Mouse (Mus musculus): ENCODE results near the gene Prr5l.
A peak's percentile ranks its signal among the peaks of the same experiment; 100 is the strongest.

The Prr5l gene

GRCm38 (mm10) chr2:101721835-101722234 is 161.0 kb downstream of the Prr5l start:
- DNase-seq = no peak

DNA sequence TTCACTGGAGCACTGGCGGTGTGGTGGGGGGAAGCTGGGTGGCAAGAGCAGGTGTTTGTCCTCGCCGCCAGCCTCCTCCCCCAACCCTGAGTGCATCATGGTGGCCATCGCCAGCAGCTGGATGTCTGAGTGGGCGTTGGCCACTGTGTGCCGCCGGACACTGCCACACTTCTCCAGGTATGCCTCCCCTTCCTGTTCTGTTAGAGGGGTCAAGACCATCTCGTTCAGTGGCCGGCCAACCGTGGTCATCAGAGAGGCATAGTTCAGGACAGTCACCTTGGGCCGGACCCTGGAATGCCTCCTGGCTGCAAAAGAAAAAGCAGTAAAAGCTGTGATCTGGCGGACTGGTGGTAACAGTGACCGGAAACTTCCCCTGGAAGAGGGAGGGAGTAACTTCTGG is 165.7 kb downstream of the Prr5l start:
- no peak for DNase-seq

GRCm38 (mm10) chr2:101715650-101716323 is 167.0 kb downstream of the Prr5l start:
- no peak for DNase-seq

GRCm38 (mm10) chr2:101711608-101712007 is 171.2 kb downstream of the Prr5l start:
- DNase-seq = no peak

DNA sequence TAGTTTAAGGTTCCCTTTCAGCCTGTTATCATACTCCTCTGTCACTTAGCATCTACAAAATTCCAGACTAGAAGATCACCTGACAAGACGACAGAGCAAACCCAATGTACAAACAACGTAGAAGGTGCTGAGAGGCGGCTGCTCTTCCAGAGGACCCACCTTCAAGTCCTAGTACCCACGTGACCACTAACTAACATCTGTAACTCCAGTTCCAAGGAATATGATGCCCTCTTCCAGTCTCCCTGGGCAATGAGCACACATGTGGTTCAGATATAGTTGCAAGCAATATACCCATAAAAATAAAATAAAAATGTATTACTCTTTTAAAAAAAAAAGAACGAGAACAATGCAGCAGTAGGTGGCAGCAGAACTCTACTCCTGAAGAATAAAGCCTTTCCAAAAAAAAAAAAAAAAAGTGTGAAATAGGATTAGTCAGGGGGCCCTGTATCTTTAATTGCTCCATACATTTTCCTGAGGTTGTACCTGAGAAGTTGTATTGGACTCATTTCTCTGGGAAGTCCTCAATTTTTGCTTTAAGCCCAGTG is 176.8 kb downstream of the Prr5l start:
- DNase-seq = no peak

DNA sequence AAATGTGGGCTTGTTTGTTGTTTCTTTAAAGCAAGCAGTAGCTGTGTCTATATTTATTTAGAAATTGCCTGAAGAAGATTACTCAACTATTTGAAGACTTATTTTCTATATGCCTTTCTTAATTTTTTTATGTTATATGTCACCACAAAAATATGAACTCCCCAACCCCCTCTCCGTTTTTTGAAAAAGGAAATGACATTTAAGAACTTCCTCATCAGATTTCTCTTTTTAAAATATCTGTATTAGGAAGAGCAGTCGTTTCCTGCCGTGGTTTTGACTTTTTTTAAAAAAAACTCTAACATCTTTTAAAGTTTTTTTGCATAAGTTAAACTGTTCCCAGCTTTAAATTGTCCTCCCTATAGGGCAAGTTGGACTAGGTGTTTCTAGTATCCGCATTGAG is 183.5 kb downstream of the Prr5l start:
- DNase-seq = no peak

DNA sequence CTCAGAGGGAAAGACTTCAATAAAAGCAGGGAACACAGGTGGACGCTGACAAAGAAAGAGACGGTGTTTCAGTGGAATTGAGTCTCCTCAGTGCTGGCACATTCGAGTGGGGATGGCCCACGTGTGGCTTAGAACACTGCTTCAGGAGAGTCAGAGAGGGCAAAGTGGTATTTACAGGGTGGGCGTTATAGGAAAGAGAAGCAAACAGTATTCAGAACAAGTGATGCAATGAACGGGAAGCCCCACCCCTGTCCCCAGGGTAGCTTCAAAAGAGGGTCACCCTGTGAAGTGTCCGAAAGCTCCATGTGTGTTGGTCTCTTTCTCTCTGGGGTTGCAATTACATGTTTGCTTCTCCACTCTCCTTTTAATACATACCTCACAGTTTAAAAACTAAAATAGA is 187.2 kb downstream of the Prr5l start:
- DNase-seq = no peak

- peak; percentile 24 for DNase-seq
These were observed 189.1 kb downstream of the Prr5l start for GRCm38 (mm10) chr2:101693577-101694215.

DNA sequence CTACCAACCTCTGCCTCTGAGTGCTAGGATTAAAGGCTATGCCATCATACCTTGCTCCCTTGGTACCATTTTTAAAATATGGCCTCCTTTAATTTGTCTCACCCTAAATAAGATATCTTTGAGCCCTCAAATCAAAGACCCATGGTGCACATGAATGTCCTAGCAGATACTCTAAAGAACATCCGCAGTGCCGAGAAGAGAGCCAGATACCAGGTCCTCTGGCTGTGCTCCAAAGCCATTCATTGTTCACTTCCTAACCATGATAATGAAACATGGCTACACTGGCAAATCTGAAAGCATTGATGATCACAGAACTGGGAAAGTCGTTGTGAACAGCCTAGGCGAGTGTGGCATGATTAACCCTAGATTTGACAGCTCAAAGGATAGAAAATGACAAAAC is 189.8 kb downstream of the Prr5l start:
- no peak for DNase-seq

- DNase-seq = no peak
These were observed 192.5 kb downstream of the Prr5l start for GRCm38 (mm10) chr2:101690252-101690827.

GRCm38 (mm10) chr2:101688011-101688410 is 194.8 kb downstream of the Prr5l start:
- no peak for DNase-seq

- peak; percentile 18 for DNase-seq
These were observed 198.4 kb downstream of the Prr5l start for GRCm38 (mm10) chr2:101684421-101684820.

DNA sequence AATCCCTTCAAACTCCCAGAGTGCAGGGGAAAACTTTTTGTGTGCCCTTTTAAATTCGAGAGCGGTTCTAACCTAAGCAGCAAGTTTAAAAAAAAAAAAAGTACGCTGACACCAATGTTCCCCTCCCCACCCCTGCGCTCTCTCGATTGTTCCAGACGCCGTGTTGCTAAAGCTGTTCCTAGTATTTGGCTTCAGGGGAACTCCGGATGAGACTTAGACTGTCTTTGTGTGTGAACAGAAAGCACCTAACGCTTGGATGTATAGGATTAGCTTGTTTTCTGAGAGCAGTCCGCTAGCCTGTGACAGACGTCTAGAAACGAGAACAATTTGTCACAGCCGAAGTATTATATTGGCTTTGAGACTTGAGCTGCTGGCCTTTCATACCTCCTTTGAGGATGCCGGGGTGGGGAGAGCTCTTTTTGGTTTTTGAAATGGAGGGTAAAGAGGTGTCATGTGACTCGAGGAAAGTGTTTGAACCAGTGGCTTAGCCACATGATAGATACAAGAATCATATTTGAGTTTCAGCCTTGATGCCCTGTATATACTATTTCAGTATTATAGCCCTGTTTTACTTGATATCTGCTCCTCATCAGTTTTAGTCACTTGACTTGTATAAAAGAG is 203.6 kb downstream of the Prr5l start:
- no peak for DNase-seq

DNA sequence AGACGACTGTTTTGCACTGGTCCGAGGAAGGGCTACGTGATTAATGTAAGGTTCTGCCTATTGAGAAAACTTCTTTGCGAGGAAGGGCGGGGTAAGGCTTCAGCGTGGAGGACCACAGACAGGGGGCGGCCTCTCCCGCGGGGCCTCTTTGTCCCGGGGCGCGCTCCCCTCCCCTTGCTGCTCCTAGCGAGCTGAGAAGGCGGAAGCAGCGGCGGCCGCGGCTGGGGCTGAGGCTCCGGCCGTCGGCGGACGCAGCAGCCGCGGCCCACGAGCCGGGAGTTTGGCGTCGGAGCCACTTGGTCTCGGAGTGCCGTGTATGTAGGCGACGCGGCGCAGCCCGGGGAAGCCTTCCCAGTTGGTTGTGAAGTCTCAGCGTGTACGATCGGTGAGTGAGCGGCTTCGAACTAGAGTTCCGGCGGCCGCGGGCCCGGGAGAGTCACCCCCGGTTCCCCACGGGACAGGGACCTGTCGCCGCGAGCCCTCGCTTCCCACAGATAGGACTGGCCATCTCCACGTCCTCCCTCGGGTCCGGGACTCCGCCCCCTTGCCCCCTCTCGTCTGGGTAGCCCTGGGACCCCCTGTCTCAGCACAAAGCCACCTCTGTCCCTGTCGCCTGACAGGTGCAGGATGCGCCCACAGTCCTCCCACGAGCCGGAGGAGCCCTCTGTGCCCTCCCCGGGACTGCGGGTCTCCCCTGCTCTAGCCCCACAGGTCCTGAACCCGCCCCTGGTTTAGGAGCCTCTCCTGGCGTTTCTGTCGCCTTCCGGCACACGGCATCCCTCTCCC is 204.4 kb downstream of the Prr5l start, which contains the start of gene Traf6:
TSS of gene Traf6 (plus strand) at position 194 of the 786 bp plus-strand sequence.
- DNase-seq = peak; percentile 87

- DNase-seq = no peak
These were observed 209.3 kb downstream of the Prr5l start for GRCm38 (mm10) chr2:101673547-101673946.

DNA sequence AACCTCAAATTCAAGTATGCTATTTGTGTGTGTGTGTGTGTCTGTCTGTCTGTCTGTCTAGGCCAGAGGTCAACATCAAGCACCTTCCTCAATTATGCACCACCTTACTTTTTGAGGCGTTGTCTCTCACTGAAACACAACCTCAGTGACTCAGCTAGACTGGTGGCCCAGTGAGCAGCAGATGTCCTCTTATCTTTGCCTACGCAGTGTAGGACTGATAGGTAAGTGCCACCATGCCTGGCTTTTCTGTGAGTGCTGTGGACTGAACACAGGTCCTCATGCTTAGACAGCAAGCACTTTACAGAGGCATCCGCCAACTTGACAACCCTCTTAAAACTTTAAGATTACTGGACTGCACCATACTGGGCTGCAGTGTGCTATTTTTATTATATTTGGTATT is 214.1 kb downstream of the Prr5l start:
- DNase-seq = no peak

DNA sequence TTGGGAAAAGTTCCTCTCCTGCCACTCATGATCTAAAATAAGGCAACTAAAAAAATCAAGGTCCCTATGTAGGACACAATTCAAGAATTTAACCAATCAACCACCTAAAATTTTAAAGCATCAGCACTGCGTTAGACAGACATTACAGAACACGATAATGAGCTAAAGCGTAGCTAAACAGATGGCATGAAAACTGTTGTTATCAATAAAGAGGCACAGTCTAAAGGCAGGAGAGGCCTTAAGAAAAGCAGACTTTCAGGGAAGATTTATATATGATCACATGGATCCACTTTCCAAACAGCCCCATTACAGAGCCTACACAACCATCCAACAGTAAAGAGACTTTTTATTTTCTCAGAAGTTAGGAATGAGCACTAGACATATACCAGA is 217.1 kb downstream of the Prr5l start:
- DNase-seq = no peak

DNA sequence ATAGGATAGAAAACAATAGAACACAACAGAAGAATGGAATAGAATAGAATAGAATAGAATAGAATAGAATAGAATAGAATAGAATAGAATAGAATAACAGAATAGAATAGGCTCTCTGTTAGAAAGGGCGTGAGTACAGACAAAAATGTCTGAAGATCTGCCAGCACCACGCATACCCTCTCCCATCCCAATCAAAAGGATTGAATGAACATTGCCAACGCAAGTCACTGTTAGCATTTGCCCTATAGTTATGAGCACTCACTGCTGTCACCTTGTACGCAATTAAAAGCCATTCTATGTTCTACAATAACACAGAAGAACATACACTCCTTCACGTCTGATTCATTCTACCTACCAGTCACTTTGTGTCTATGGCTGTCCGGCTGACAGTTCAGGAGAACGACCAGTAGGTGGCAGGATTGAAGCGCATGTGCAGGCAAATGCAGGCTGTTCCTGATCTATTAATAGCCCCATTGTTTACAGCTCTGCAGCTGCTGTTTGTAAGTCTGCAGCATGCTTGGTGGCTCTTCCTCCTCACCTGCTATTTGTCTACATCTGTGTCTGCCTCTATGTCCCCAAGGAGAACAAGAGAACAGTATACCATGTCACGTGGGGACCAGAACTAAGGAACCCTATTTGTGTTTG is 217.6 kb downstream of the Prr5l start:
- DNase-seq = peak; percentile 81
